In genomic region chr2:85167624-85168023, GRCm38 (mm10) we compare ENCODE assay signal across 18 mouse cellular contexts. TPM values are rescaled to one million over a fixed set of nuclear protein-coding genes. Genes with fewer than 3 reads are reported as not detected.
A peak's percentile ranks its signal among the peaks of the same experiment; 100 is the strongest.
DNase-seq lines count a peak whose midpoint lies in the region; ATAC-seq and TF ChIP-seq lines count a peak whose summit lies in the region.
"Had no signal": no experiment of that assay in that cellular context is flagged by ENCODE, and none has a peak within 500 bp of the region (broad histone marks: within the 10 kb centered on the region; RNA-seq: fewer than 3 reads in every experiment).

No protein-coding gene starts in this region.

- no peak for TF ChIP-seq CTCF in heart, postnatal 0 days (IDR thresholded peaks at IDR 0.05; ENCODE audit: low read depth)
- TF ChIP-seq CTCF in stomach, postnatal 0 days (IDR thresholded peaks at IDR 0.05; ENCODE audit: low read depth): no peak

- H3K9me3 ChIP-seq in heart, postnatal 0 days (replicated peaks; ENCODE audit: control insufficient read depth, low read length): no peaks in the 10 kb centered on the region
- H3K9me3 ChIP-seq in stomach, embryonic 16.5 days (replicated peaks; ENCODE audit: control insufficient read depth, low read length): no peaks in the 10 kb centered on the region
- H3K9me3 ChIP-seq in stomach, postnatal 0 days (ENCODE audit: control insufficient read depth, low read length): no peaks in the 10 kb centered on the region
- H3K9me3 ChIP-seq: stomach, embryonic 15.5 days had no signal

- peak; percentile 22; the same call in 1 of the 2 replicates for ATAC-seq in heart, postnatal 0 days (ENCODE audit: insufficient read depth, low read depth)
- ATAC-seq in stomach, embryonic 16.5 days (ENCODE audit: insufficient read depth, low FRiP score): no peak
- no peak for ATAC-seq in stomach, postnatal 0 days (ENCODE audit: low FRiP score, low TSS enrichment)

- H3K4me3 ChIP-seq in heart, postnatal 0 days (ENCODE audit: low read depth, low read length): no peak overlapping the region
- no peak overlapping the region for H3K4me3 ChIP-seq in stomach, embryonic 16.5 days (replicated peaks; ENCODE audit: low read length)
- no peak overlapping the region for H3K4me3 ChIP-seq in stomach, postnatal 0 days (ENCODE audit: low read depth, low read length)
- H3K4me3 ChIP-seq: stomach, embryonic 15.5 days had no signal

- 0 out of 2 replicates have a peak, but pooled peaks cover 4% of the 10 kb centered on the region for H3K4me1 ChIP-seq in heart, postnatal 0 days (ENCODE audit: control insufficient read depth, insufficient read depth)
- H3K4me1 ChIP-seq in stomach, embryonic 16.5 days (ENCODE audit: control insufficient read depth, insufficient read depth, low read length): no peaks in the 10 kb centered on the region; the same call in 1 of the 2 replicates
- H3K4me1 ChIP-seq in stomach, postnatal 0 days (replicated peaks; ENCODE audit: control insufficient read depth, insufficient read depth): no peaks in the 10 kb centered on the region; the same call in none of the 2 replicates

- TF ChIP-seq EP300 in heart, postnatal 0 days (IDR thresholded peaks at IDR 0.05; ENCODE audit: low read depth): peak; percentile 68
- TF ChIP-seq EP300 in stomach, postnatal 0 days (optimal IDR thresholded peaks at IDR 0.05): no peak

- H3K27ac ChIP-seq in heart, postnatal 0 days (ENCODE audit: low read depth): peak overlapping the region; percentile 53; the same call in 1 of the 2 replicates
- H3K27ac ChIP-seq in stomach, embryonic 16.5 days (ENCODE audit: low read length): peak overlapping the region; percentile 15; the same call in 1 of the 2 replicates
- H3K27ac ChIP-seq in stomach, postnatal 0 days (replicated peaks): no peak overlapping the region
- H3K27ac ChIP-seq: macrophage; stomach, embryonic 15.5 days had no signal

- H3K4me2 ChIP-seq in heart, postnatal 0 days (ENCODE audit: low read depth, low read length): no peak overlapping the region
- H3K4me2 ChIP-seq in stomach, embryonic 16.5 days (ENCODE audit: low read depth, low read length): no peak overlapping the region
- no peak overlapping the region for H3K4me2 ChIP-seq in stomach, postnatal 0 days (replicated peaks; ENCODE audit: low read depth)
- H3K4me2 ChIP-seq: liver, embryonic 11.5 days; midbrain, embryonic 11.5 days; stomach, embryonic 15.5 days had no signal

- no peak overlapping the region for H3K9ac ChIP-seq in heart, postnatal 0 days (replicated peaks; ENCODE audit: low read depth, low read length)
- no peak overlapping the region for H3K9ac ChIP-seq in stomach, embryonic 16.5 days (ENCODE audit: low read length)
- no peak overlapping the region for H3K9ac ChIP-seq in stomach, postnatal 0 days (ENCODE audit: low read length)
- H3K9ac ChIP-seq: stomach, embryonic 15.5 days had no signal

- peak; percentile 7 for DNase-seq in adrenal gland, postnatal 14 days
- no peak for DNase-seq in adrenal gland, adult (ENCODE audit: inconsistent age in 2 of 2, low spot score in 1 of 2)
- DNase-seq in heart, postnatal 0 days (ENCODE audit: low spot score): no peak
- DNase-seq in heart, adult 8-10 months (ENCODE audit: low spot score): no peak
- DNase-seq in kidney, postnatal 10 days: peak; percentile 45
- DNase-seq in kidney, postnatal 36 days: no peak
- DNase-seq in stomach, postnatal 0 days (ENCODE audit: low spot score): no peak
- DNase-seq: adrenal gland, adult 8-10 months; cerebellum, adult 11 months; cerebellum, postnatal 10 days; kidney, adult 9 months; retina, postnatal 1 day had no signal

- no peaks in the 10 kb centered on the region for H3K36me3 ChIP-seq in heart, postnatal 0 days (replicated peaks; ENCODE audit: control insufficient read depth, insufficient read depth, low read length)
- H3K36me3 ChIP-seq in stomach, embryonic 16.5 days (ENCODE audit: control insufficient read depth, insufficient read depth, low read length): no peaks in the 10 kb centered on the region
- H3K36me3 ChIP-seq in stomach, postnatal 0 days (ENCODE audit: control insufficient read depth, insufficient read depth, low read length): no peaks in the 10 kb centered on the region
- H3K36me3 ChIP-seq: stomach, embryonic 15.5 days had no signal

- WGBS in heart, postnatal 0 days: 48% methylated on average over 1 of the region's 1 CpGs
- 37% methylated on average over 1 of the region's 1 CpGs for WGBS in stomach, embryonic 16.5 days
- 55% methylated on average over 1 of the region's 1 CpGs for WGBS in stomach, postnatal 0 days

- H3K27me3 ChIP-seq in heart, postnatal 0 days (ENCODE audit: control insufficient read depth, insufficient read depth, low read length): no peaks in the 10 kb centered on the region
- no peaks in the 10 kb centered on the region for H3K27me3 ChIP-seq in stomach, embryonic 16.5 days (ENCODE audit: control insufficient read depth, insufficient read depth, low read length)
- no peaks in the 10 kb centered on the region for H3K27me3 ChIP-seq in stomach, postnatal 0 days (ENCODE audit: control insufficient read depth, insufficient read depth, low read length)
- H3K27me3 ChIP-seq: stomach, embryonic 15.5 days had no signal

RNA-seq across cellular contexts. Expression of gene Lrrc55, which starts 29.4 kb away (rescaled TPM):
- 17.5 and 21.2 TPM in 2 replicates for total RNA-seq in adrenal gland, postnatal 14 days (2021)
- total RNA-seq in heart, postnatal 0 days (2014; rRNA removed; ENCODE audit: low replicate concordance): 0.35 and 0.38 TPM in 2 replicates
- polyA plus RNA-seq in heart, postnatal 0 days (2015; fragmentation: Nextera tagmentation; extraction: Ambion mirVana): 0.40 and 0.52 TPM in 2 replicates
- total RNA-seq in heart, adult 8-10 months (2022): 1 to 10 TPM in 3 of 4 experiments, under 1 TPM in 1; 0.84 to 2.4 (median 2.0) TPM
- 3.0 and 4.2 TPM in 2 replicates for polyA plus RNA-seq in stomach, embryonic 16.5 days (2015; fragmentation: Nextera tagmentation; extraction: Ambion mirVana)
- polyA plus RNA-seq in stomach, postnatal 0 days (2015; fragmentation: Nextera tagmentation; extraction: Ambion mirVana): 1.1 and 1.2 TPM in 2 replicates
- total RNA-seq: granulocyte monocyte progenitor cell, adult 5-6 weeks had no signal
- polyA plus RNA-seq: macrophage had no signal

RNA-seq across cellular contexts. Expression of gene Aplnr, which starts 31.6 kb away (rescaled TPM):
- total RNA-seq in adrenal gland, postnatal 14 days (2021): 96.2 and 97.3 TPM in 2 replicates
- total RNA-seq in heart, postnatal 0 days (2014; rRNA removed; ENCODE audit: low replicate concordance): 39.5 and 47.7 TPM in 2 replicates
- 54.0 and 59.0 TPM in 2 replicates for polyA plus RNA-seq in heart, postnatal 0 days (2015; fragmentation: Nextera tagmentation; extraction: Ambion mirVana)
- 10 to 100 TPM; 10.3 to 26.7 (median 25.4) TPM for total RNA-seq in heart, adult 8-10 months (2022)
- 75.8 and 81.7 TPM in 2 replicates for polyA plus RNA-seq in stomach, embryonic 16.5 days (2015; fragmentation: Nextera tagmentation; extraction: Ambion mirVana)
- 25.1 and 28.0 TPM in 2 replicates for polyA plus RNA-seq in stomach, postnatal 0 days (2015; fragmentation: Nextera tagmentation; extraction: Ambion mirVana)
- total RNA-seq: granulocyte monocyte progenitor cell, adult 5-6 weeks had no signal
- polyA plus RNA-seq: macrophage had no signal

Comparison
In these comparisons a context has a peak if more than half of its experiments do, and no peak if none do; other contexts are left out.
1. DNase-seq: peak in adrenal gland, postnatal 14 days (single experiment) and kidney, postnatal 10 days (single experiment); none in adrenal gland, adult (0 of 2), heart, postnatal 0 days (single experiment), heart, adult 8-10 months (single experiment), kidney, postnatal 36 days (0 of 2) and stomach, postnatal 0 days (single experiment).